Mouse (Mus musculus) lung, adult 2 months (tissue): ENCODE data around the gene Nek10.
A peak's percentile ranks its signal among the peaks of the same experiment; 100 is the strongest.

ENCODE experiments used
- CTCF ChIP-seq: fragments of 200-500 bp; IDR thresholded peaks from 2 replicates; pipeline ENCODE4 v1.5.1; 2011; ENCODE audit warnings: mild to moderate bottlenecking, low read length, control low read depth; ENCODE audit not compliant: insufficient read depth
- POLR2A ChIP-seq: fragments of 200-500 bp; IDR thresholded peaks from 2 replicates; pipeline ENCODE4 v1.6.1; 2011; ENCODE audit warnings: low read depth, mild to moderate bottlenecking, control low read depth, low read length, borderline replicate concordance; ENCODE audit errors: extremely low read depth

DNA sequence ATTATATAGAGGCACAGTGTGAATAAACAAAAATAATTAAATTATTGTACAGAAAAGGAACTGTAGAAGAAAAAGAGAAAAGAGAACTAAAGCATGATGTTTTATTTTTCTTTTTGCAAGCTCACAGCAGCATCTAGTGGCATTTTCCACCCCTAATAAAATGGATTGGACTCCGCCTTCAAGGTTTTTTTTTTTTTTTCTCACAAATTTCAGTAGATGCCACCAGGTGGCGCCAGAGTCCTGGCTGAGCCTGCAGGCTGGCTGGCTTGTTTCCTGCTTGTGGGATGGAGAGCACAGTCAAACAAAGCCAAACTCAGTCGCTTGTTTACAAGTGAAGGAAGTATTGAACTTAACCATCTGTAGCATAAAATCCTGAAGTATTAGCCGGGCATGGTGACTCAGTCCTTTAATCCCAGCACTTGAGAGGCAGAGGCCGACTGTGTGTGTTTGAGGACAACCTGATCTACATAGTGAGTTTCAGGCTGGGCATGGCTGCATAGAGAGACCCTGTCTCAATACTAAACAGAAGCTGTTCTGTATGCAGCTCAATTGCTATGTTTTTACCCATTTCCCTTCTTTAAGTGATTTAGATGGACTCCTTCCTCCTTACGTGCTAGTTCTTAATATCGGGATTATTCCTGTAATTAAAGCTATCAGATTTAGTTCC lies 60.6 kb downstream of the Nek10 start:
- TF ChIP-seq CTCF (peak; percentile 82), POLR2A (no peak)
